Mouse (Mus musculus): Measurements from ENCODE around the gene Irak4.

DNA sequence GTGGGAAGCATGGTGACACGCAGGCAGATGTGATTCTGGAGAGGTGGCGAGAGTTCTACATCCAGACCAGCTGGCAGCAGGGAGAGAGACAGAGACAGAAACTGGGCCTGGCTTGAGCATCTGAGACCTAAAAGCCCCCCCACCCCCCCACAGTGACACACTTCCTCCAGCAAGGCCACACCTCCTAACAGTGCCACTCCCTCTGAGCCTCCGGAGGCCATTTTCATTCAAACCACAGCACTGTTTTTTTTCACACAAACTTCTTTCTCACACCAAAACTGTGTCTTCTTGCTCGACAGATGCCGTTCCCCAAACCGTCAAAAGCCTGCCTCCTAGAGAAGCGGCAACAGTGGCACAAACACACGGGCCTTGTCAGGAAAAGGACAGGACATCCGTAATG is 10.1 kb downstream of the Irak4 start:
- no peak for TF ChIP-seq CTCF (IDR thresholded peaks at IDR 0.05; ENCODE audit: low read depth)
- no peak for TF ChIP-seq EP300 (IDR thresholded peaks at IDR 0.05; ENCODE audit: low read depth)
